Mouse (Mus musculus) liver, embryonic 16.5 days (tissue): ENCODE results near the gene Pi4k2a. TPM values are rescaled to one million over a fixed set of nuclear protein-coding genes. Genes with fewer than 3 reads are reported as not detected.

ENCODE experiments used
- ATAC-seq: fragments of 200-750 bp; cut with Nextera tagmentation; 2 replicates; pipeline ENCODE4 v1.8.0; 2017; ENCODE audit warnings: low read depth, mild to moderate bottlenecking, moderate number of reproducible peaks, moderate library complexity
- H3K27ac ChIP-seq: fragments of 300-500 bp; sonication (generic); 2 replicates; pipeline ENCODE4 v1.5.1; 2014; ENCODE audit warnings: mild to moderate bottlenecking, low read length
- H3K27me3 ChIP-seq: fragments of 300-500 bp; sonication (generic); 2 replicates; pipeline ENCODE4 v1.6.1; 2014; ENCODE audit warnings: low read depth, low read length, mixed read lengths; ENCODE audit not compliant: control insufficient read depth, insufficient read depth
- H3K36me3 ChIP-seq: fragments of 300-500 bp; sonication (generic); 2 replicates; pipeline ENCODE4 v1.6.1; 2014; ENCODE audit warnings: mild to moderate bottlenecking; ENCODE audit not compliant: control insufficient read depth, insufficient read depth
- H3K4me1 ChIP-seq: fragments of 300-500 bp; sonication (generic); 2 replicates; pipeline ENCODE4 v1.6.1; 2014; ENCODE audit warnings: low read depth, low read length, mixed read lengths; ENCODE audit not compliant: control insufficient read depth
- H3K4me2 ChIP-seq: fragments of 300-500 bp; sonication (generic); 2 replicates; pipeline ENCODE4 v1.6.1; 2014; ENCODE audit warnings: low read depth, low read length, mixed read lengths
- H3K4me3 ChIP-seq: fragments of 300-500 bp; sonication (generic); 2 replicates; pipeline ENCODE4 v1.5.1; 2014; ENCODE audit warnings: low read depth, mild to moderate bottlenecking, low read length
- H3K9ac ChIP-seq: fragments of 300-500 bp; sonication (generic); 2 replicates; pipeline ENCODE4 v1.6.1; 2014; ENCODE audit warnings: low read depth, low read length
- H3K9me3 ChIP-seq: fragments of 300-500 bp; sonication (generic); replicated peaks from 2 replicates; pipeline ENCODE4 v1.6.1; 2016; ENCODE audit warnings: low read length; ENCODE audit not compliant: control insufficient read depth
- WGBS: fragments of 180-500 bp; shearing (Covaris S2); extraction: QIAGEN DNeasy Blood & Tissue Kit; methylation state at CpG from one replicate; pipeline ENCODE4 v1.1.7; 2014; ENCODE audit not compliant: insufficient replicate concordance; 5-methylcytosine and 5-hydroxymethylcytosine counted together
- polyA plus RNA-seq: library from polyadenylated mRNA; unstranded; fragments of >200 nt; fragmentation: Nextera tagmentation; extraction: Ambion mirVana; gene quantifications from 2 replicates; pipeline ENCODE4 v1.2.1, GENCODE M21; 2015

Gene Pi4k2a
- polyA plus RNA-seq, 1 experiment from 2014 or later = 4.0 TPM

DNA sequence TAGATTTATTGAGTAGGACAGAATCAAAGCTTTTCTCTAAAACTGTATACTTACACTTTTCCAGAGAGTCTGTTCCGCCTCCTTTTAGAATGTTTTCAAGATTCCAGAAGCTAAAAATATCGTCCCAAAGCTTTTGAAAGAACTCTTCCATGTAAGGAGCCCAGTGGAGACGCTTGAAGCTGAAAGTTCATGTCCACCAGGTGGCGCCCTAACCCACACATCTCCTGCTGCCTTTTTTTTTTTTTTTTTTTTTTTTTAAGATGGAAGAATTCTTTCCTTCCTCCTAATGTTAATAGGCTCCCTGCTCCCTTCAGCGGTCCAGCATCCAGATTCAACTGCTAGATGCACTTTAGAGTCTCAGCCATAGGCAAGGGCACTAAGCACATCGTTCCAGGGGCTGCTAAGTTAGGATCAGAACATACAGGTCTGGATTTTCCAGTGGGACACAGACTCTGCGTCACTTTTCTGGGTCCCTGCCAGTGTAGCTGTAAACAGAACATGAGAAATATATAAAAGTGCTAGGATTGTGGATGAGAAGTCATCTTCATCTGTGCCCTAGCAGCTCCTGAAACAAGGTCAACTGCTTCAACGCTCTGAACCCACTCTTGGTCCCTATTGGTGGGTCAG, 54.4 kb downstream of the Pi4k2a start:
- H3K9ac ChIP-seq = no peak overlapping the region
- no peaks in the 10 kb centered on the region for H3K36me3 ChIP-seq
- peaks cover 36% of the 10 kb centered on the region for H3K27me3 ChIP-seq
- H3K4me1 ChIP-seq = peaks cover 20% of the 10 kb centered on the region
- ATAC-seq = no peak
- H3K4me2 ChIP-seq = no peak overlapping the region
- H3K27ac ChIP-seq = no peak overlapping the region
- no peaks in the 10 kb centered on the region for H3K9me3 ChIP-seq
- H3K4me3 ChIP-seq = no peak overlapping the region
- 25% methylated on average over 8 of the region's 8 CpGs for WGBS

DNA sequence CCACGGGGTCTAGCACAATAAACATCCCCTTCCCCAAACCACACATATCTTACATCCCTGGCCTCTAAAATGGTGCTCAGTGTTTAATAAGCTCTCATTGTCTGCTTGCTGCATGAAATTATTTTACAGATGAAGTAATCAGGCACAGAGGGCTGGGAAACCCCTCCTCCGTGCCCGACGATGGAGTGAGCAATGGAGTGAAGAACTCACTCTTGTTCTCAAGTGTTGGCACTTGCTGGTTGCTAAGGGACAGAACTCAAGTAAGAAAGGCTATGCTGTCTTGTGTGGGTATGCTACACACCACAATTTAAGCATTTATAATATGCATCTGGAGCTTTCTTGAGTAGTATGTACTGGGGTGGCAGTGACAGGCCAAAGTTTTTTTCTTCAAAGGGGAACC, 54.9 kb downstream of the Pi4k2a start:
- no peak overlapping the region for H3K27ac ChIP-seq
- H3K27me3 ChIP-seq = peaks cover 36% of the 10 kb centered on the region
- 48% methylated on average over 4 of the region's 4 CpGs for WGBS

DNA sequence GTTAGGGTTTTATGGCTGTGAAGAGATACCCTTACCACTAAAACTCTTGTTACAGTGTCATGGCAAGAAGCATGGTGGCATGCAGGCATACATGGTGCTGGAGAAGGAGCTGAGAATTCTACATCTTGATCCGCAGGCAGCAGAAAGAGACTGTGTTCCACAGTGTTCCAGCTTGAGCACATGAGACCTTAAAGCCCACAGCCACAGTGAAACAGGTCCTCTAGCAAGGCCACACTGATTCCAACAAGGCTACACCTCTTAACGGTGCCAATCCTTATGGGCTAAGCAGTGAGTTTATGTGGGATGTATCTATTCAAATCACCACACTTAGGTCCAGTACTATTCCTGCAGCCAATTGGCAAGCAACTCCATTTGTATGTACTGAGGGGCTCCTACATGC, 55.5 kb downstream of the Pi4k2a start:
- H3K9ac ChIP-seq = no peak overlapping the region
- no peak overlapping the region for H3K4me3 ChIP-seq
- H3K36me3 ChIP-seq = no peaks in the 10 kb centered on the region
- no peaks in the 10 kb centered on the region for H3K9me3 ChIP-seq
- H3K27ac ChIP-seq = no peak overlapping the region
- 59% methylated on average over 2 of the region's 2 CpGs for WGBS
- no peak for ATAC-seq
- no peak overlapping the region for H3K4me2 ChIP-seq
- peaks cover 23% of the 10 kb centered on the region for H3K4me1 ChIP-seq
- peaks cover 36% of the 10 kb centered on the region for H3K27me3 ChIP-seq

More for the DNA sequence above, 54.9 kb downstream of the Pi4k2a start:
- peaks cover 23% of the 10 kb centered on the region for H3K4me1 ChIP-seq
- H3K36me3 ChIP-seq = no peaks in the 10 kb centered on the region
- no peak overlapping the region for H3K9ac ChIP-seq
- H3K4me3 ChIP-seq = no peak overlapping the region
- H3K4me2 ChIP-seq = no peak overlapping the region
- ATAC-seq = no peak
- H3K9me3 ChIP-seq = no peaks in the 10 kb centered on the region

DNA sequence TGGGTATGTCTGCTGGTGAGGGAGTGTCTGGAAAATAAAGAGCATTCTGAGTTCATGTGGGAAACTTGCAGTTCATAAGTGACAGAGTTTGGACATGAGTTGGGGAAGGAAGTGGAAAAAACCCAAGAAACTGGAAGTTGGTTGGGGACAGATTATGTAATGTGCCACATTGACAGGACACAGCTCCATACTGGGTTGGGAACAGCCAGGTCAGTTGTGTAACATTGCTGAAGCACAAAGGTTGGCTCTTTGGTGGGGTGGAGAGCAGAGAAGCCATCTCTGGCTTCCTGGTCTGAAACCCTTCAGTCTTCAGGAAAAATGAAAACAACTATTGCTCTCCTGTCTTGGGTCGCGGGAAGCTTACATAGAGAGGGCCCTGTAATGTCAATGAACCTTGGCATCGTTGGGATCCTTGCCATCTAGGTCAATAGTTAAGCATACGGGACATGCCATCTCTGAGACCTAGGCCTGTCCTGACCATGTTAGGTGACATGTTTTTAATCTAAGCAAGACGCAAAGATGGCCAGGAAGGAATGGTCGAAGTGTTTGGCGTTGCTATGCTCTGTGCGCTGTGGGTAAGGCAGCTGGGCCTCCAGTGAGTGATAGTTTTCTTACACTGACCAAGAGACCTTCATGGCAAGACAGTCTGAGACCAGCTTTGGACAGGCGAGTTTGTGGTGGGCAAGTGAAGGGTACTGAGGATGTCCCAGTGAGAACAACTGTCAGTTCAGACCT, 56.2 kb downstream of the Pi4k2a start:
- peak; percentile 48 for ATAC-seq
- H3K4me3 ChIP-seq = no peak overlapping the region
- no peaks in the 10 kb centered on the region for H3K9me3 ChIP-seq
- H3K4me1 ChIP-seq = peaks cover 26% of the 10 kb centered on the region
- H3K27ac ChIP-seq = peak overlapping the region; percentile 84
- WGBS = 70% methylated on average over 9 of the region's 9 CpGs
- H3K9ac ChIP-seq = no peak overlapping the region; the same call in 1 of the 2 replicates
- H3K27me3 ChIP-seq = peaks cover 36% of the 10 kb centered on the region
- H3K4me2 ChIP-seq = no peak overlapping the region; the same call in 1 of the 2 replicates
- H3K36me3 ChIP-seq = no peaks in the 10 kb centered on the region

DNA sequence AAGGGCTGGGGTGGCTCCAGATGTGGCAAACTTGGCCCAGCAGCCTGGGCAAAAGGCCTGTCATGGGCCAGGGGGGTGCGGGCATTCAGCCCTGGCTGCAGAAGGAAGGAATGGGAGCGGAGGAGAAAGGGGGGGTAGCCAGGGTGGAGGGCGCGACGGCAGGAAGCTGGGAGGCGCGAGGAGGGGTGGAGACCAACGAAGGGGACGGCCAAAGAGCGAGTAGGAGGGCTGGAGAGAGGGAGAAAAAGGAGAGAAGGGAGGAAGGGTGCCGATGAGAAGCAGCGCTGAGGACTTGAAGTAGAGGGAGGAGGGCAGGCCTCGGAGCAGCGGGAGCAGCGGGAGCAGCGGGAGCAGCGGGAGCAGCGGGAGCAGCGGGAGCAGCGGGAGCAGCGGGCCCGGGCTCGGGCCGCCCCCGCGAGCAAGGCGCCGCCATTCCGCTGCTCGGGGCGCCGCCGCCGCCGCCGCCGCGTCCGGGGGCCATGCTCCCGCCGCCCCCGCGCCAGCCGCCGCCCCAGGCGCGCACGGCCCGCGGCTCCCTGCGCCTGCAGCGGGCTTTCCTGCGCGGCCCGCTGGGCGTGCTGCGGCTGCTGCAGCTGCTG, 57.0 kb downstream of the Pi4k2a start, which contains the start of gene Marveld1:
Gene Marveld1 (plus strand): TSS at position 231 of the 599 bp plus-strand sequence.
- ATAC-seq = peak; percentile 51
- Histone ChIP-seq H3K9me3 (no peaks in the 10 kb centered on the region), H3K4me3 (peak within 1 kb of the TSS; percentile 66), H3K9ac (peak within 1 kb of the TSS; percentile 65), H3K4me1 (peaks cover 29% of the 10 kb centered on the region), H3K27me3 (peaks cover 36% of the 10 kb centered on the region), H3K36me3 (no peaks in the 10 kb centered on the region), H3K4me2 (peak within 1 kb of the TSS; percentile 71), H3K27ac (peak within 1 kb of the TSS; percentile 84)
- WGBS = 1% methylated on average over 25 of the region's 57 CpGs

DNA sequence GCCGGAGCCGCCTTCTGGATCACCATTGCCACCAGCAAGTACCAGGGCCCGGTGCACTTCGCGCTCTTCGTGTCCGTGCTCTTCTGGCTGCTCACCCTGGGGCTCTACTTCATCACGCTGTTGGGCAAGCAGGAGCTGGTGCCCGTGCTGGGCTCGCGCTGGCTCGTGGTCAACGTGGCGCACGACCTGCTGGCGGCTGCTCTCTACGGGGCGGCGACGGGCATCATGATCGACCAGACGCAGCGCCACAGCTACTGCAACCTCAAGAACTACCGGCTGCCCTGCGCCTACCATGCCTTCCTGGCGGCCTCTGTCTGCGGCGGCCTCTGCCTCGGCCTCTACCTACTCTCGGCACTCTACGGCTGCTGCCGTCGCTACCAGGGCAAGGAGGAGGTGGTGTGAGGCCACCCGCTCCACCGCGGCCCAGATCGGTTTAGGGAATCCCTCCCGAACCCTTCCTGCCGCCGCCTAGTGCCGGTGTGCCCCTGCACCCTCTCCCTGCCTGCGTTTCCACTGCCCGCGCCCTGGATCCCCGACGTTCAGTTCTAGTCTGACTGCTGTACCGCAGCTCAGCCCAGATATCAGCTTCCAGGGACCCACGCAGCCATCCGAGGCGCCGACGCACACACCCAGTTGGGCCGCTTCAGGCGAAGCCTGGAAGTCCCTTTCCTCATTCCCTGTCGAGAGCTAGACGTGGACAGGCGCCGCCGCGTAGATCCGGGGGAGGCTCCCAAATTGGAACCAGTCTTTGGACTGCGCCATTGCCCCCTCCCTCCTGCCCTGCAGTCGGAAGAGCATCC, 57.7 kb downstream of the Pi4k2a start:
- Histone ChIP-seq H3K27ac (peak overlapping the region; percentile 84), H3K4me3 (peak overlapping the region; percentile 66), H3K9ac (peak overlapping the region; percentile 65), H3K9me3 (no peaks in the 10 kb centered on the region), H3K36me3 (no peaks in the 10 kb centered on the region), H3K4me2 (peak overlapping the region; percentile 71), H3K27me3 (peaks cover 36% of the 10 kb centered on the region), H3K4me1 (peaks cover 29% of the 10 kb centered on the region)
- 2% methylated on average over 63 of the region's 63 CpGs for whole genome bisulfite sequencing
- peak; percentile 47 for ATAC-seq

DNA sequence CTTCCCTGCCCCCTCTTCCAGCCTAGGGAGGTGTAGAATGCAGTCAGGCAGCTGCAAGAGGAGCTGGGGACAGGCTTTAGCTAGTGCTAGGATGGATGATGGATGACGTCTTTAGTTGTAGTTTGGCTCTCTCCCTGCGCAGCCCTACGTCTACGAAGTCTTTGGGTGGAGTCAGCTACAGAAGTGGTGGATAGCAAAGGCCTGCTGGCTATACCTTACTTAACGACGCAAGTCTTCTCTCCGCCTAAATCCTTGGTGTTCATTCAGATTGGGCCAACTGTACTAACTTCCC, 58.2 kb downstream of the Pi4k2a start:
- Histone ChIP-seq H3K9me3 (no peaks in the 10 kb centered on the region), H3K9ac (peak overlapping the region; percentile 65; the same call in 1 of the 2 replicates), H3K4me2 (peak overlapping the region; percentile 71), H3K27me3 (peaks cover 36% of the 10 kb centered on the region), H3K4me1 (peaks cover 29% of the 10 kb centered on the region), H3K36me3 (no peaks in the 10 kb centered on the region), H3K4me3 (peak overlapping the region; percentile 66), H3K27ac (no peak overlapping the region; the same call in 1 of the 2 replicates)
- 37% methylated on average over 7 of the region's 7 CpGs for WGBS
- no peak for ATAC-seq

DNA sequence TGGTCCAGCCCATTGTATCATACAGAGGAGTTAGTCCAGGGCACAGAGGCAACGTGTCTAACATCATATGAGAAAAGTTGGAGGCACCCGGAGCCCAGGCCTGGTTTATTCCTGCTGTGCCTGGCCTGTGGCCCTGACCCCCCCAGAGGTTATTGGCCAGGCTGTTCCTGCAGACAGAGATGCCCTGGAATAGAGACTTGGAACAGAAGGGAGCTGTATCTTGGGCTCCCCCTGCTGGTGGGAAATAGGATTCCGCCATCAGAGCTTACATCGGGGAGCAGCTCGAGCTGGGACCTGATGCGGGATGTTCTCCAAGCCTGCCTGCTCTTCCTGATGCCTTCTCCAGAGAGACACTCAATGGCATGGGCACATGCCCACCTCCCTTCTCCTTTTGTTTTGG, 61.7 kb downstream of the Pi4k2a start:
- H3K27ac ChIP-seq = no peak overlapping the region
- H3K27me3 ChIP-seq = peaks cover 25% of the 10 kb centered on the region
- H3K36me3 ChIP-seq = no peaks in the 10 kb centered on the region
- H3K4me2 ChIP-seq = no peak overlapping the region
- no peaks in the 10 kb centered on the region for H3K9me3 ChIP-seq
- peaks cover 21% of the 10 kb centered on the region for H3K4me1 ChIP-seq
- 11% methylated on average over 6 of the region's 6 CpGs for WGBS
- H3K4me3 ChIP-seq = no peak overlapping the region
- ATAC-seq = peak; percentile 17; the same call in 1 of the 2 replicates
- no peak overlapping the region for H3K9ac ChIP-seq
